Mouse (Mus musculus): ENCODE measurements around the gene Erp27. TPM values are rescaled to one million over a fixed set of nuclear protein-coding genes. Genes with fewer than 3 reads are reported as not detected.

The Erp27 gene
- total RNA-seq, 2 experiments from 2014 or later: 0.57 to 0.76 TPM

GRCm38 (mm10) chr6:136868921-136869320, 53.1 kb downstream of the Erp27 start:
- DNase-seq (ENCODE audit: low spot score in 2 of 2): no peak

- no peak for DNase-seq (ENCODE audit: low spot score in 2 of 2)
Observed at GRCm38 (mm10) chr6:136866150-136866549, 55.8 kb downstream of the Erp27 start.

- no peak for DNase-seq (ENCODE audit: low spot score in 2 of 2)
Observed at GRCm38 (mm10) chr6:136865360-136865759, 56.6 kb downstream of the Erp27 start.

DNA sequence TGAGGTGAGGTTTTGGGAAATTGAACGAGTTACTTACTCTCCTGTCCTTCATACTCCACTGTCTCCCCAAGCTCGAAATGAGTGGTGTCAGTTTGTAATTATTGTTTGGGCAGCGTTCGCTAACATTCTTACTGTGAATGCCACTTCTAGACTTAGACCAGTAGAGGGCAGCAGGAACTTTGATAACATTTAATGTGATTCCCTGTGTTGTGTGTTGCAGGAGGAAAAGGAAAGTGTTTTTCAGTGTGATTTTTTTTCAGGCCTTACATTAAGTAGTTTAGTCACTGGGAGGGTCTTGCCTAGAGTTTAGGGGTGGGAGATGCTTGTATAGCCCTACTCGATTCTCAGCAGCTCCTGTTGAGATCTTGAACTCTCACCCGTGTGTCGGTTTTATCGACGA, 61.0 kb downstream of the Erp27 start:
- DNase-seq (ENCODE audit: low spot score in 2 of 2): no peak

DNA sequence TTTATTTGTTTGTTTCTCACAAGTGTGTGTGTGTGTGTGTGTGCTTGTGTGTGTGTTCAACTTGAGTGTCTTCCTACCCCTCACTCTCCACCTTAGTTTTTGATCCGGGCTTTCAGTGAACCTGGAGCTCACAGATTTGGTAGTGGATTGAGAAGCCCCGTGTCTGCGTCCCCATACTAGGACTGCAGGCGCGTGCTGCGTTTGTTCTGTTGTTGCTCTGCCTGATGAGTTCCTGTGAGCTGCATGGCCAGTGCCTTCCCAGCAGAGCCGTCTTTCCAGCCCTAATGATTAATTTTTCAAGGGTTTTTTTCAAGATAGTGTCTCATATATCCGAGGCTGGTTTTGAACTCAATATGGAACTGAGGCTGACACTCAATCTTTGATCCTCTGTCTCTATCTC, 63.6 kb downstream of the Erp27 start:
- no peak for DNase-seq (ENCODE audit: low spot score in 2 of 2)

GRCm38 (mm10) chr6:136857873-136858260, 64.1 kb downstream of the Erp27 start:
- no peak for DNase-seq (ENCODE audit: low spot score in 2 of 2)

Other genes starting within 250 kb of the Erp27 start
- under 1 TPM; 0.34 to 0.38 TPM for gene Gucy2c, start 140.4 kb downstream of the Erp27 start, total RNA-seq (2021)
- gene Hist4h4, start 117.8 kb downstream of the Erp27 start, total RNA-seq (2021): 10 to 100 TPM; 10.9 to 14.3 TPM
- 10 to 100 TPM; 54.6 to 70.6 TPM for gene H2afj, start 113.9 kb downstream of the Erp27 start, total RNA-seq (2021)
- 1 to 10 TPM; 3.1 to 4.9 TPM for gene BC049715, start 94.6 kb downstream of the Erp27 start, total RNA-seq (2021)
- 100 to 1,000 TPM; 109 to 110 TPM for gene Wbp11, start 93.9 kb downstream of the Erp27 start, total RNA-seq (2021)
- 1 to 10 TPM; 2.7 to 3.5 TPM for gene Smco3, start 86.7 kb downstream of the Erp27 start, total RNA-seq (2021)
- gene Art4, start 64.4 kb downstream of the Erp27 start, total RNA-seq (2021): under 1 TPM in 1 of 2 experiments, not detected in 1; 0.23 TPM
- 10 to 100 TPM; 15.1 to 26.3 TPM for gene Mgp, start 46.4 kb downstream of the Erp27 start, total RNA-seq (2021)
- gene Pde6h, start 1.7 kb upstream of the Erp27 start, total RNA-seq (2021): 1 to 10 TPM in 1 of 2 experiments, under 1 TPM in 1; 0.71 to 1.3 TPM
- 10 to 100 TPM; 17.4 to 18.4 TPM for gene Arhgdib, start 19.7 kb upstream of the Erp27 start, total RNA-seq (2021)
- 10 to 100 TPM; 40.5 to 43.0 TPM for gene Rerg, start 248.3 kb upstream of the Erp27 start, total RNA-seq (2021)